Comparison of ENCODE assay signal across 8 mouse cellular contexts in genomic region chr15:83156929-83157666, GRCm38 (mm10). TPM values are rescaled to one million over a fixed set of nuclear protein-coding genes. Genes with fewer than 3 reads are reported as not detected.
DNase-seq lines count a peak whose midpoint lies in the region; ATAC-seq and TF ChIP-seq lines count a peak whose summit lies in the region.

No protein-coding gene starts in this region.

- no peak overlapping the region for H3K9ac ChIP-seq in liver, embryonic 13.5 days

- peak; percentile 76 for TF ChIP-seq CTCF in small intestine, adult 2 months (IDR thresholded peaks at IDR 0.05; ENCODE audit: extremely low read depth, insufficient read length, insufficient replicate concordance, low read depth, low read length)

- peak overlapping the region; percentile 14; the same call in 1 of the 2 replicates for H3K27ac ChIP-seq in liver, embryonic 13.5 days
- H3K27ac ChIP-seq in small intestine, adult 2 months (ENCODE audit: insufficient read depth, low read depth, low read length): no peak overlapping the region

- no peaks in the 10 kb centered on the region for H3K27me3 ChIP-seq in liver, embryonic 13.5 days
- H3K27me3 ChIP-seq in small intestine, adult 2 months (ENCODE audit: control insufficient read depth, insufficient read depth, low read length): no peaks in the 10 kb centered on the region

- intact Hi-C loops in left cerebral cortex, postnatal 4 days (cut with DNase I): no loop called here
- intact Hi-C loops in left cerebral cortex, postnatal 36 days (cut with DNase I): loop anchor here (10.0 kb wide), 1 partner anchor 358 kb away; the partner anchor contains the start of gene Ttll1

- no peak overlapping the region for H3K4me2 ChIP-seq in liver, embryonic 13.5 days

- H3K36me3 ChIP-seq in liver, embryonic 13.5 days: peaks cover 94% of the 10 kb centered on the region
- H3K36me3 ChIP-seq in small intestine, adult 2 months (ENCODE audit: control insufficient read depth, insufficient read depth, low read length): peaks cover 69% of the 10 kb centered on the region

- 76% methylated on average over 11 of the region's 11 CpGs for WGBS in liver, embryonic 13.5 days (ENCODE audit: insufficient replicate concordance)
- 74% methylated on average over 11 of the region's 11 CpGs for WGBS in small intestine, adult 2 months

- H3K9me3 ChIP-seq in liver, embryonic 13.5 days (replicated peaks): no peaks in the 10 kb centered on the region

- H3K4me3 ChIP-seq in liver, embryonic 13.5 days (replicated peaks): no peak overlapping the region
- H3K4me3 ChIP-seq in small intestine, adult 2 months (ENCODE audit: low read depth, low read length): no peak overlapping the region

- TF ChIP-seq POLR2A in small intestine, adult 2 months (IDR thresholded peaks at IDR 0.05; ENCODE audit: low read depth, low read length): 0 out of 2 replicates have a peak, but pooled peaks have one; percentile 19

- ATAC-seq in liver, embryonic 13.5 days (ENCODE audit: low read depth): no peak

- peaks cover 47% of the 10 kb centered on the region for H3K4me1 ChIP-seq in liver, embryonic 13.5 days (replicated peaks)
- H3K4me1 ChIP-seq in small intestine, adult 2 months (ENCODE audit: control insufficient read depth, insufficient read depth, insufficient read length, low read length): peaks cover 2% of the 10 kb centered on the region

- peak; percentile 52 for DNase-seq in left cerebral cortex, postnatal 4 days
- no peak for DNase-seq in left cerebral cortex, postnatal 36 days (ENCODE audit: low spot score in 2 of 2)
- DNase-seq in MN1 (ENCODE audit: low spot score): peak; percentile 95
- DNase-seq in cerebellum, postnatal 36 days: peak; percentile 33 to 52
- DNase-seq in heart, adult 9 months (ENCODE audit: low spot score in 2 of 2): peak; percentile 61 to 68
- peak; percentile 42 for DNase-seq in liver, embryonic 13.5 days
- DNase-seq in left cerebral cortex, adult 8-10 months (ENCODE audit: low spot score in 2 of 2): no peak

RNA-seq across cellular contexts. Expression of gene Poldip3, which starts 7.9 kb away (rescaled TPM):
- total RNA-seq in left cerebral cortex, postnatal 4 days (2021): 10 to 100 TPM; 92.9 to 94.2 TPM
- total RNA-seq in left cerebral cortex, postnatal 36 days (2021): 10 to 100 TPM; 84.5 to 87.4 TPM
- 65.0 and 69.6 TPM in 2 replicates for polyA plus RNA-seq in liver, embryonic 13.5 days (2015; fragmentation: Nextera tagmentation; extraction: Ambion mirVana)
- 24.5 and 46.7 TPM in 2 replicates for polyA plus RNA-seq in small intestine, adult 2 months (2012; rRNA removed)
- total RNA-seq in left cerebral cortex, adult 8-10 months (2022): 10 to 100 TPM; 93.8 to 98.2 (median 96.0) TPM

RNA-seq across cellular contexts. Expression of gene Cyb5r3, which starts 15.3 kb away (rescaled TPM):
- total RNA-seq in left cerebral cortex, postnatal 4 days (2021): 100 to 1,000 TPM; 106 TPM
- total RNA-seq in left cerebral cortex, postnatal 36 days (2021): 10 to 100 TPM; 59.1 to 62.8 TPM
- 110 and 147 TPM in 2 replicates for polyA plus RNA-seq in liver, embryonic 13.5 days (2015; fragmentation: Nextera tagmentation; extraction: Ambion mirVana)
- polyA plus RNA-seq in small intestine, adult 2 months (2012; rRNA removed): 426 and 624 TPM in 2 replicates
- 10 to 100 TPM; 74.6 to 85.7 (median 80.2) TPM for total RNA-seq in left cerebral cortex, adult 8-10 months (2022)

RNA-seq across cellular contexts. Expression of gene Rrp7a, which starts 34.5 kb away (rescaled TPM):
- 100 to 1,000 TPM; 125 to 127 TPM for total RNA-seq in left cerebral cortex, postnatal 4 days (2021)
- total RNA-seq in left cerebral cortex, postnatal 36 days (2021): 100 to 1,000 TPM; 148 to 158 TPM
- 35.6 and 40.9 TPM in 2 replicates for polyA plus RNA-seq in liver, embryonic 13.5 days (2015; fragmentation: Nextera tagmentation; extraction: Ambion mirVana)
- 33.1 and 72.4 TPM in 2 replicates for polyA plus RNA-seq in small intestine, adult 2 months (2012; rRNA removed)
- total RNA-seq in left cerebral cortex, adult 8-10 months (2022): 100 to 1,000 TPM; 128 to 155 (median 146) TPM

Comparison
In these comparisons a context has a peak if more than half of its experiments do, and no peak if none do; other contexts are left out.
1. DNase-seq: peak in left cerebral cortex, postnatal 4 days (single experiment), MN1 (single experiment), cerebellum, postnatal 36 days (2 of 2), heart, adult 9 months (2 of 2) and liver, embryonic 13.5 days (single experiment); none in left cerebral cortex, postnatal 36 days (0 of 2) and left cerebral cortex, adult 8-10 months (0 of 2).